In the genomic region with DNA sequence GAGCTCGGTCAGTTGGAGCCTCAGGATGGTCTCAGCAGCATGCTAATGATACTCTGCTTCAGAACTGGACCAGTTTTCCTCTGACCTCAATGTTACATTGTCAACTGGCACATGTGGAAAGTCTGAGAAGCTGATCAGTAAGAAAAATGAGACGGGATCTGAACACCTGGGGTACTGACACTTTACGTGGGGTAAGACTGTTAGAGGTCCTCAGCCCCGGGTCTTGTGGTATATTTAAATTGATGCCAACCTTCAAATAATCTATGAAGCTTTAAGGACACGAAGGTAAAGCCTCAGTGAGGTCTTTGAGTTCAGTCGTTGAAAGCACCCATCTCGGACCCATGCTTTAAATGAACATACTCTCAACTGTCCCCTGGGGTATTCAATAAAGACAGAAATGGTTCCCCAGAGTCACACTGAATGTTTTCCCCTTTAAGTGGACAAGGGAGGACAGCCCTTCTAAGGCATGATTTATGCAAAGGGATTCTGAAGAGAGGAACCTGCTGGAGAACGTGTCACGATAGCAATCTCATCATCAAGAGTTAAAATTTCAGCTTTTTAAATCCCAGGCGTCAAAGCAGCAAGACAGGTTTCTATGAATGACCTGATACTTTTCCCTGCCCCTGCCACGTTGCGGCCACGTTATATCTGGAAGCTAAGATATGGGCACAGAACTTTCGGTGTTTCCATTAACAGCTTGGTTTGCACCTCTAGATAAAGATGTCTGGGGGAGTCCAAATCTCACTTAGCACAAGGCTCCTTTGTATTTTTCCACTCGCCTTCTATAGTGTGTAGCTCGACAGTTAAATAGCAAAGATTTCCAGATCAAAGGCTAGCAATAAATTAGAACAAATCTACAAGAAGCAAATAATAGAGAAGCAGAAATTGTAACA, we compare ENCODE assay signal across 25 mouse cellular contexts.
DNase-seq lines count a peak whose midpoint lies in the region; ATAC-seq and TF ChIP-seq lines count a peak whose summit lies in the region.
"Had no signal": no experiment of that assay in that cellular context is flagged by ENCODE, and none has a peak within 500 bp of the region (broad histone marks: within the 10 kb centered on the region; RNA-seq: fewer than 3 reads in every experiment).

No protein-coding gene starts in this region.

- WGBS in neural tube, embryonic 12.5 days = 57% methylated on average over 16 of the region's 16 CpGs

- peak in 1 of 2 experiments; percentile 32; a peak in 1 of 4 replicates for TF ChIP-seq EP300 in MEL (IDR thresholded peaks at IDR 0.05; ENCODE audit: low read depth in 1 of 2, low read length in 2 of 2)

- H3K4me2 ChIP-seq in neural tube, embryonic 12.5 days (replicated peaks) = no peak overlapping the region
- H3K4me2 ChIP-seq: heart, embryonic 12.5 days; lung, embryonic 14.5 days; midbrain, embryonic 12.5 days; neural tube, embryonic 15.5 days had no signal

- no peaks in the 10 kb centered on the region for H3K4me1 ChIP-seq in neural tube, embryonic 12.5 days
- H3K4me1 ChIP-seq in MEL (ENCODE audit: control insufficient read depth in 1 of 2, insufficient read depth in 2 of 2, low read length in 2 of 2) = peaks cover 0 to 1% of the 10 kb centered on the region in 2 experiments; a peak in 3 of 4 replicates
- H3K4me1 ChIP-seq: heart, embryonic 12.5 days; midbrain, embryonic 12.5 days; neural tube, embryonic 15.5 days had no signal

- no peaks in the 10 kb centered on the region for H3K36me3 ChIP-seq in neural tube, embryonic 12.5 days
- H3K36me3 ChIP-seq in MEL (ENCODE audit: control insufficient read depth in 1 of 2, insufficient read depth in 2 of 2, low read length in 2 of 2) = no peaks in the 10 kb centered on the region; a peak in 2 of 4 replicates
- H3K36me3 ChIP-seq: heart, embryonic 12.5 days; midbrain, embryonic 12.5 days; neural tube, embryonic 15.5 days had no signal

- H3K4me3 ChIP-seq in neural tube, embryonic 12.5 days = no peak overlapping the region
- H3K4me3 ChIP-seq in MEL (ENCODE audit: control insufficient read depth in 1 of 2, insufficient read depth in 1 of 2, low read depth in 2 of 2, low read length in 2 of 2) = no peak overlapping the region
- H3K4me3 ChIP-seq: heart, adult 2 months; heart, embryonic 12.5 days; midbrain, embryonic 12.5 days; neural tube, embryonic 15.5 days had no signal

- no peak overlapping the region for H3K9ac ChIP-seq in neural tube, embryonic 12.5 days
- H3K9ac ChIP-seq in MEL (ENCODE audit: control insufficient read depth, low read depth, low read length, poor library complexity, severe bottlenecking) = no peak overlapping the region
- H3K9ac ChIP-seq: heart, embryonic 12.5 days; lung, embryonic 14.5 days; midbrain, embryonic 12.5 days; neural tube, embryonic 15.5 days had no signal

- DNase-seq in neural tube, embryonic 10.5 days (ENCODE audit: extremely low spot score, low spot score) = no peak
- DNase-seq in MEL (ENCODE audit: low read depth, low spot score) = no peak
- peak; percentile 11 for DNase-seq in c-Kit-positive CD71-positive TER-119-positive erythroid progenitor cells, embryonic 14.5 days (ENCODE audit: low spot score)
- no peak for DNase-seq in urinary bladder, postnatal 36 days (ENCODE audit: low spot score in 2 of 2)
- DNase-seq in MN1 (ENCODE audit: low spot score) = no peak
- DNase-seq in cerebellum, adult 8-10 months = no peak
- DNase-seq: adrenal gland, postnatal 25 days; B cell, adult 2 months; cerebellum, adult 9-10 months; cerebellum, postnatal 36 days; heart, adult 2 months; kidney, adult 2 months; kidney, postnatal 36 days; layer of hippocampus, postnatal 36 days; left cerebral cortex, postnatal 4 days; lung, embryonic 14.5 days; lung, postnatal 14 days; spleen, adult 18-20 months had no signal

- TF ChIP-seq POLR2A in MEL (IDR thresholded peaks at IDR 0.05; ENCODE audit: control insufficient read depth in 1 of 2, insufficient read depth in 1 of 2, low read depth in 1 of 2, low read length in 2 of 2, poor library complexity in 1 of 2) = no peak

- H3K27me3 ChIP-seq in neural tube, embryonic 12.5 days (replicated peaks) = no peaks in the 10 kb centered on the region
- no peaks in the 10 kb centered on the region for H3K27me3 ChIP-seq in MEL (ENCODE audit: control insufficient read depth in 1 of 2, insufficient read depth in 2 of 2, low read length in 2 of 2)
- H3K27me3 ChIP-seq: heart, embryonic 12.5 days; midbrain, embryonic 12.5 days; neural tube, embryonic 15.5 days had no signal

- peak; percentile 33; the same call in 1 of the 2 replicates for ATAC-seq in neural tube, embryonic 12.5 days (ENCODE audit: low FRiP score, low read depth)
- peak; percentile 54 for ATAC-seq in megakaryocyte progenitor cell, adult 5-6 weeks (replicated peaks; ENCODE audit: poor library complexity)
- ATAC-seq: forebrain, embryonic 14.5 days; hindbrain, embryonic 16.5 days had no signal

- no peak overlapping the region for H3K27ac ChIP-seq in neural tube, embryonic 12.5 days
- H3K27ac ChIP-seq in MEL (ENCODE audit: control insufficient read depth, low read depth, low read length) = no peak overlapping the region
- H3K27ac ChIP-seq: heart, adult 2 months; midbrain, embryonic 12.5 days; neural tube, embryonic 15.5 days had no signal

- no peak for TF ChIP-seq CTCF in MEL (IDR thresholded peaks at IDR 0.05 in 2 of 3, conservative IDR thresholded peaks at IDR 0.05 in 1 of 3; ENCODE audit: control insufficient read depth in 1 of 3, insufficient read depth in 1 of 3, low read depth in 2 of 3, low read length in 3 of 3, poor library complexity in 1 of 3, severe bottlenecking in 1 of 3)

- TF ChIP-seq RAD21 in MEL (IDR thresholded peaks at IDR 0.05; ENCODE audit: low read depth, low read length) = no peak

- H3K9me3 ChIP-seq in neural tube, embryonic 12.5 days = peaks cover under 1% of the 10 kb centered on the region; the same call in 1 of the 2 replicates
- H3K9me3 ChIP-seq in MEL (replicated peaks; ENCODE audit: insufficient read depth, low read length) = no peaks in the 10 kb centered on the region
- H3K9me3 ChIP-seq: midbrain, embryonic 12.5 days; neural tube, embryonic 15.5 days had no signal

- no peaks in the 10 kb centered on the region for H3K79me2 ChIP-seq in MEL (ENCODE audit: control insufficient read depth, insufficient read depth, low read length, poor library complexity)

TF ChIP-seq in MEL, 35 proteins besides CTCF, POLR2A, EP300 and RAD21:
- TF ChIP-seq UBTF (IDR thresholded peaks at IDR 0.05; ENCODE audit: borderline replicate concordance, insufficient read depth, low read depth, low read length) = no peak
- TF ChIP-seq MAX (IDR thresholded peaks at IDR 0.05; ENCODE audit: low read length) = peak; percentile 22; the same call in 1 of the 2 replicates
- 0 out of 2 replicates have a peak, but pooled peaks have one; percentile 23 for TF ChIP-seq TCF12 (IDR thresholded peaks at IDR 0.05; ENCODE audit: low read depth, low read length)
TF ChIP-seq in MEL: peak in this region for 2.
